Mouse (Mus musculus) spleen, adult 2 months (tissue): ENCODE measurements around the gene Kcnip3.

ENCODE experiments used
- CTCF ChIP-seq: fragments of 200-500 bp; IDR thresholded peaks from 2 replicates; pipeline ENCODE4 v1.5.1; 2011; ENCODE audit warnings: mild to moderate bottlenecking, inconsistent platforms; ENCODE audit not compliant: insufficient read depth, insufficient read length, insufficient replicate concordance; ENCODE audit errors: extremely low read depth
- POLR2A ChIP-seq: fragments of 200-500 bp; IDR thresholded peaks from 2 replicates; pipeline ENCODE4 v1.6.1; 2011; ENCODE audit warnings: low read depth, low read length, inconsistent platforms

DNA sequence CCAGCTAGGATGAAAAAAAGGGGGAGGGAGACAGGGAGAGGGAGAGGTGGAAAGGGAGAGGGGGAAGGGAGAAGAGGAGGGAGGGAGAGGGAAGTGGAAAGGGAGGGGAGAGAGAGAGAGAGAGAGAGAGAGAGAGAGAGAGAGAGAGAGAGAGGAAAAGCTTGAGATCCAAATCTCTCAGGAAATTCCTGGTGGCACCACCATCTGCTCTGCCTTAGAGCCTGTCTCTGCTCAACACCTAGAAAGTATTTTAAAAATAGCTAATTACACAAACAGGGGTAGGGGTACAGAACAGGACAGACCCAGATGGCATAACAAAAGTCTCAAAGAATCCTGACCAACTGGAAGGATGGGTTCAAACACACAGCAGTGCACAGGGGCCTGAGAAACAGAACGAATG, 28.6 kb upstream of the Kcnip3 start:
- TF ChIP-seq CTCF (no peak), POLR2A (no peak)
